Mouse (Mus musculus) liver, postnatal 0 days (tissue): Measurements from ENCODE around the gene Elovl6. TPM values are rescaled to one million over a fixed set of nuclear protein-coding genes. Genes with fewer than 3 reads are reported as not detected.

ENCODE experiments used
- ATAC-seq: fragments of 200-750 bp; cut with Nextera tagmentation; 2 replicates; pipeline ENCODE4 v1.8.0; 2017; ENCODE audit warnings: mild to moderate bottlenecking, moderate library complexity
- DNase-seq: peaks from one replicate; pipeline ENCODE4 v3.0.0-alpha.2; 2016
- H3K27ac ChIP-seq: fragments of 300-500 bp; sonication (generic); 2 replicates; pipeline ENCODE4 v1.5.1; 2014; ENCODE audit warnings: antibody characterized with exemption, moderate library complexity, mild to moderate bottlenecking, low read depth
- H3K27me3 ChIP-seq: fragments of 300-500 bp; sonication (generic); 2 replicates; pipeline ENCODE4 v1.6.1; 2014; ENCODE audit warnings: low read length, control low read depth, mixed read lengths; ENCODE audit not compliant: insufficient read depth
- H3K36me3 ChIP-seq: fragments of 300-500 bp; sonication (generic); replicated peaks from 2 replicates; pipeline ENCODE4 v1.6.1; 2014; ENCODE audit warnings: mild to moderate bottlenecking, control low read depth, low read length, moderate library complexity, mixed read lengths; ENCODE audit not compliant: insufficient read depth
- H3K4me1 ChIP-seq: fragments of 300-500 bp; sonication (generic); 2 replicates; pipeline ENCODE4 v1.6.1; 2014; ENCODE audit warnings: antibody characterized with exemption, mild to moderate bottlenecking, control low read depth; ENCODE audit not compliant: insufficient read depth
- H3K4me2 ChIP-seq: fragments of 300-500 bp; sonication (generic); 2 replicates; pipeline ENCODE4 v1.6.1; 2014; ENCODE audit warnings: low read depth, mild to moderate bottlenecking, low read length, moderate library complexity, mixed read lengths
- H3K4me3 ChIP-seq: fragments of 300-500 bp; sonication (generic); 2 replicates; pipeline ENCODE4 v1.5.1; 2014; ENCODE audit warnings: low read depth, low read length
- H3K9ac ChIP-seq: fragments of 300-500 bp; sonication (generic); replicated peaks from 2 replicates; pipeline ENCODE4 v1.6.1; 2014; ENCODE audit warnings: mild to moderate bottlenecking, moderate library complexity
- H3K9me3 ChIP-seq: fragments of 300-500 bp; sonication (generic); 2 replicates; pipeline ENCODE4 v1.6.1; 2016; ENCODE audit warnings: mild to moderate bottlenecking, control low read depth, low read length, mixed read lengths
- CTCF ChIP-seq: sonication (generic); IDR thresholded peaks from 2 replicates; pipeline ENCODE4 v1.5.1; 2016; ENCODE audit warnings: antibody characterized with exemption, low read depth
- EP300 ChIP-seq: IDR thresholded peaks from 2 replicates; pipeline ENCODE4 v1.6.1; 2016; ENCODE audit warnings: antibody characterized with exemption, low read depth, mild to moderate bottlenecking
- WGBS: fragments of 180-500 bp; shearing (Covaris S2); extraction: QIAGEN DNeasy Blood & Tissue Kit; methylation state at CpG from one replicate; pipeline ENCODE4 v1.1.7; 2014; ENCODE audit not compliant: insufficient replicate concordance; 5-methylcytosine and 5-hydroxymethylcytosine counted together
- polyA plus RNA-seq: library from polyadenylated mRNA; unstranded; fragments of >200 nt; fragmentation: Nextera tagmentation; extraction: Ambion mirVana; gene quantifications from 2 replicates; pipeline ENCODE4 v1.2.1, GENCODE M21; 2015

The Elovl6 gene
- polyA plus RNA-seq, 1 experiment from 2014 or later: 8.0 TPM

GRCm38 (mm10) chr3:129529311-129529710, 2.8 kb upstream of the Elovl6 start:
- Histone ChIP-seq H3K9ac (no peak overlapping the region), H3K27me3 (no peaks in the 10 kb centered on the region), H3K4me2 (no peak overlapping the region), H3K36me3 (no peaks in the 10 kb centered on the region), H3K4me3 (no peak overlapping the region), H3K4me1 (no peaks in the 10 kb centered on the region; the same call in 1 of the 2 replicates), H3K27ac (no peak overlapping the region), H3K9me3 (no peaks in the 10 kb centered on the region)
- 77% methylated on average over 3 of the region's 3 CpGs for WGBS
- TF ChIP-seq EP300: no peak
- TF ChIP-seq CTCF: peak; percentile 27; the same call in 1 of the 2 replicates
- no peak for DNase-seq
- no peak for ATAC-seq

DNA sequence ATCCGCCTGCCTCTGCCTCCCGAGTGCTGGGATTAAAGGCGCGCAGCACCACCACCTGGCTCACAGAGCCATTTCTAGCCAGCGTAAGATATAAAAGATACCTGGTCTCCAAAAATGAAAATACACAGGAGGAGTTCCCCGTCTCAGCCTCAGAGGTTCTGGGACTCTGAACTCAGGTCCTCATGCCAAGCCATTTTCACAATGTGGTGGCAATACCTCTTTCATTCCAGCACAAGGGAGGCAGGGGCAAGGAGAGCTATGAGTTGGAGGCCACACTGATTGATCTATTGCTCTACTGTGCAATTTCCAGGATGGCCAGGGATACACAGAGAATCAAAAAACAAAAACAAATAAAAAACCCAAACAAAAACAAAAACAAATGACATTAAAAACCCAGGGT, 1.7 kb upstream of the Elovl6 start:
- DNase-seq: no peak
- no peak for ATAC-seq
- Histone ChIP-seq H3K4me3 (no peak overlapping the region), H3K27me3 (no peaks in the 10 kb centered on the region), H3K4me1 (peaks cover 4% of the 10 kb centered on the region), H3K36me3 (no peaks in the 10 kb centered on the region), H3K9ac (no peak overlapping the region), H3K4me2 (no peak overlapping the region), H3K9me3 (no peaks in the 10 kb centered on the region), H3K27ac (no peak overlapping the region)
- WGBS: 87% methylated on average over 6 of the region's 6 CpGs
- TF ChIP-seq CTCF (no peak), EP300 (no peak)

- H3K4me2 ChIP-seq: peak overlapping the region; percentile 85
- H3K4me3 ChIP-seq: peak overlapping the region; percentile 79
- no peaks in the 10 kb centered on the region for H3K36me3 ChIP-seq
- no peaks in the 10 kb centered on the region for H3K9me3 ChIP-seq
- ATAC-seq: no peak
- peak overlapping the region; percentile 82 for H3K27ac ChIP-seq
- TF ChIP-seq EP300: no peak
- no peak for TF ChIP-seq CTCF
- H3K27me3 ChIP-seq: no peaks in the 10 kb centered on the region
- under 1% methylated on average over 39 of the region's 40 CpGs for WGBS
- H3K4me1 ChIP-seq: peaks cover 16% of the 10 kb centered on the region
- peak overlapping the region; percentile 93 for H3K9ac ChIP-seq
- DNase-seq: peak; percentile 39
These were observed 949 bp downstream of the Elovl6 start for GRCm38 (mm10) chr3:129532865-129533742.

DNA sequence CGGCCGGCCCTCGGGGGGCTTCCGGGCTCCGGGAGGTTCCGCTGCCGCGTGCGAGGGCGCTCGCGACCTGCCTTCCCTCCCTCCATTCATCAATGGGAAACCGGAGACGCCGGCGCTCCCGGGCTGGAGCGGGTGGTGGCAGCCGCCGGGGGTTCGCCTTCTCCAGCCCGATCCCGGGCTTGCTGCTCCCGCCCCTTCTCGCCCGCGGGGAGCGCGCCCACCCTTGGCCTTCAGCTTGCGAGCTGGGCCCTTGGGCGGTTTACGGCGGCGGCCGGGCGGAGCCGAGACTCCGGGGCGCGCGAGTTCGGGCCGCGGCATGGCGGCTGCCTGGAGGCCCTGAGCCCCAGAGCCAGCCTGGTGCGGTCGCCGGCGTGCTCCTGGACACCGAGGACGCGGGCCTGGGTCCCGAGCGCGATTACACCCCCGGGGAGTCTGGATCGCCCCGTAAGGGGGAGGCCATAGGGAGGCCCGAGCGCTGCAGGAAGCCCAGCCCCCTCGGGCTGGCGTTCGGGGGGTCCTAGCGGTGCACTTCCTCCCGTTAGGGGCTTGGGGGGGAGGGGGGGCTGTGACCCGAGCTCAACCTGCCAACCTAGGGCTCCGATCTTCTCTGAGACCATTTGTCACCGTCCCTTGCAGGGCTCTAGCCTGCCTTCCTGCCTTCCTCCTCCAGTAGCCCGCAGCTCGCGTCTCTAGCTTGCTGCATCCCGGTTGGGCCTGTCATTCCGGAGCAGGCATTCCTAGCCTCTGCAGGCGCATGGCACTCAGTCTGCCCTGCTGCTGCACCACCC, 1.8 kb downstream of the Elovl6 start:
- DNase-seq (peak; percentile 68), ATAC-seq (peak; percentile 32)
- H3K4me1 ChIP-seq: peaks cover 16% of the 10 kb centered on the region
- H3K4me3 ChIP-seq: peak overlapping the region; percentile 79
- H3K27me3 ChIP-seq: no peaks in the 10 kb centered on the region
- no peaks in the 10 kb centered on the region for H3K36me3 ChIP-seq
- peak overlapping the region; percentile 85 for H3K4me2 ChIP-seq
- WGBS: 1% methylated on average over 62 of the region's 74 CpGs
- H3K27ac ChIP-seq: peak overlapping the region; percentile 82
- peak overlapping the region; percentile 93 for H3K9ac ChIP-seq
- 0 out of 2 replicates have a peak, but pooled peaks have one; percentile 10 for TF ChIP-seq CTCF
- no peak for TF ChIP-seq EP300
- H3K9me3 ChIP-seq: no peaks in the 10 kb centered on the region

GRCm38 (mm10) chr3:129535444-129535843, 3.3 kb downstream of the Elovl6 start:
- no peak for TF ChIP-seq EP300
- TF ChIP-seq CTCF: no peak
- WGBS: 51% methylated on average over 6 of the region's 6 CpGs
- ATAC-seq (no peak), DNase-seq (no peak)
- 0 out of 2 replicates have a peak, but pooled peaks cover 6% of the 10 kb centered on the region for H3K36me3 ChIP-seq
- no peaks in the 10 kb centered on the region for H3K9me3 ChIP-seq
- H3K4me1 ChIP-seq: peaks cover 16% of the 10 kb centered on the region
- peak overlapping the region; percentile 85 for H3K4me2 ChIP-seq
- peak overlapping the region; percentile 31; the same call in 1 of the 2 replicates for H3K4me3 ChIP-seq
- H3K9ac ChIP-seq: peak overlapping the region; percentile 22; the same call in 1 of the 2 replicates
- no peaks in the 10 kb centered on the region for H3K27me3 ChIP-seq
- peak overlapping the region; percentile 83; the same call in 1 of the 2 replicates for H3K27ac ChIP-seq

- Histone ChIP-seq H3K27me3 (no peaks in the 10 kb centered on the region), H3K4me1 (peaks cover 16% of the 10 kb centered on the region), H3K4me3 (peak overlapping the region; percentile 31), H3K9ac (peak overlapping the region; percentile 47), H3K27ac (peak overlapping the region; percentile 83), H3K4me2 (peak overlapping the region; percentile 85), H3K36me3 (0 out of 2 replicates have a peak, but pooled peaks cover 6% of the 10 kb centered on the region), H3K9me3 (no peaks in the 10 kb centered on the region)
- no peak for TF ChIP-seq CTCF
- TF ChIP-seq EP300: no peak
- whole genome bisulfite sequencing: 8% methylated on average over 11 of the region's 11 CpGs
- peak; percentile 85 for ATAC-seq
- DNase-seq: peak; percentile 78
These were observed 4.0 kb downstream of the Elovl6 start for GRCm38 (mm10) chr3:129536109-129536508.
